13 mouse cellular contexts compared by ENCODE assay signal in genomic region chr14:78157660-78158059, GRCm38 (mm10).
"Had no signal": no experiment of that assay in that cellular context is flagged by ENCODE, and none has a peak within 500 bp of the region (broad histone marks: within the 10 kb centered on the region; RNA-seq: fewer than 3 reads in every experiment).

No protein-coding gene starts in this region.

- DNase-seq: gastrocnemius, adult 2 months; gastrocnemius, postnatal 10 days; gastrocnemius, postnatal 25 days; heart, adult 18-20 months; heart, postnatal 10 days; heart, postnatal 4 days; kidney, adult 18-20 months; kidney, adult 8-10 months; kidney, postnatal 10 days; kidney, postnatal 25 days; kidney, postnatal 4 days; liver; liver, embryonic 13.5 days had no signal
